Mouse (Mus musculus) lung, embryonic 15.5 days (tissue): ENCODE data around the gene Wdfy2. TPM values are rescaled to one million over a fixed set of nuclear protein-coding genes. Genes with fewer than 3 reads are reported as not detected.
A peak's percentile ranks its signal among the peaks of the same experiment; 100 is the strongest.
"Not testable (repeated sequence)": the region's sequence is repeated elsewhere in the genome, so short reads cannot be mapped to it uniquely, and the experiment has no call there.

ENCODE experiments used
- ATAC-seq: fragments of 200-750 bp; cut with Nextera tagmentation; 2 replicates; pipeline ENCODE4 v1.8.0; 2017; ENCODE audit warnings: moderate number of reproducible peaks, borderline replicate concordance; ENCODE audit not compliant: low FRiP score, low TSS enrichment; ENCODE audit errors: extremely low read depth
- H3K27ac ChIP-seq: fragments of 300-500 bp; sonication (generic); 2 replicates; pipeline ENCODE4 v1.5.1; 2015; ENCODE audit warnings: moderate library complexity, mild to moderate bottlenecking, inconsistent platforms
- H3K27me3 ChIP-seq: fragments of 300-500 bp; sonication (generic); 2 replicates; pipeline ENCODE4 v1.6.1; 2015; ENCODE audit warnings: inconsistent platforms
- H3K36me3 ChIP-seq: fragments of 300-500 bp; sonication (generic); 2 replicates; pipeline ENCODE4 v1.6.1; 2015; ENCODE audit warnings: inconsistent platforms
- H3K4me1 ChIP-seq: fragments of 300-500 bp; sonication (generic); 2 replicates; pipeline ENCODE4 v1.6.1; 2015; ENCODE audit warnings: inconsistent platforms
- H3K4me2 ChIP-seq: fragments of 300-500 bp; sonication (generic); 2 replicates; pipeline ENCODE4 v1.6.1; 2015; ENCODE audit warnings: inconsistent platforms, mild to moderate bottlenecking, moderate library complexity
- H3K4me3 ChIP-seq: fragments of 300-500 bp; sonication (generic); 2 replicates; pipeline ENCODE4 v1.5.1; 2015; ENCODE audit warnings: mild to moderate bottlenecking, inconsistent platforms
- H3K9ac ChIP-seq: fragments of 300-500 bp; sonication (generic); 2 replicates; pipeline ENCODE4 v1.6.1; 2015; ENCODE audit warnings: inconsistent platforms
- H3K9me3 ChIP-seq: fragments of 300-500 bp; sonication (generic); 2 replicates; pipeline ENCODE4 v1.6.1; 2016; ENCODE audit warnings: inconsistent platforms
- WGBS: fragments of 180-500 bp; shearing (Covaris S2); methylation state at CpG from one replicate; pipeline ENCODE4 v1.1.7; 2015; 5-methylcytosine and 5-hydroxymethylcytosine counted together
- polyA plus RNA-seq: library from polyadenylated mRNA; unstranded; fragments of >200 nt; fragmentation: Nextera tagmentation; extraction: Ambion mirVana; gene quantifications from 2 replicates; pipeline ENCODE4 v1.2.1, GENCODE M21; 2015

Wdfy2 gene
- polyA plus RNA-seq, 1 experiment from 2014 or later, result 6.2 TPM

GRCm38 (mm10) chr14:62825575-62826332, 11.7 kb upstream of the Wdfy2 start:
- Histone ChIP-seq H3K4me3 (no peak overlapping the region), H3K27ac (no peak overlapping the region), H3K27me3 (no peaks in the 10 kb centered on the region), H3K4me1 (no peaks in the 10 kb centered on the region), H3K36me3 (no peaks in the 10 kb centered on the region), H3K9ac (no peak overlapping the region), H3K9me3 (no peaks in the 10 kb centered on the region), H3K4me2 (no peak overlapping the region)
- whole genome bisulfite sequencing, result 69% methylated on average over 8 of the region's 8 CpGs
- ATAC-seq, result no peak

GRCm38 (mm10) chr14:62829291-62829690, 8.2 kb upstream of the Wdfy2 start:
- H3K9me3 ChIP-seq, result no peaks in the 10 kb centered on the region
- no peaks in the 10 kb centered on the region for H3K36me3 ChIP-seq
- ATAC-seq, result no peak
- H3K4me3 ChIP-seq, result no peak overlapping the region
- H3K4me1 ChIP-seq, result no peaks in the 10 kb centered on the region
- no peak overlapping the region for H3K9ac ChIP-seq
- 41% methylated on average over 6 of the region's 6 CpGs for WGBS
- no peaks in the 10 kb centered on the region for H3K27me3 ChIP-seq
- H3K27ac ChIP-seq, result no peak overlapping the region
- no peak overlapping the region for H3K4me2 ChIP-seq

DNA sequence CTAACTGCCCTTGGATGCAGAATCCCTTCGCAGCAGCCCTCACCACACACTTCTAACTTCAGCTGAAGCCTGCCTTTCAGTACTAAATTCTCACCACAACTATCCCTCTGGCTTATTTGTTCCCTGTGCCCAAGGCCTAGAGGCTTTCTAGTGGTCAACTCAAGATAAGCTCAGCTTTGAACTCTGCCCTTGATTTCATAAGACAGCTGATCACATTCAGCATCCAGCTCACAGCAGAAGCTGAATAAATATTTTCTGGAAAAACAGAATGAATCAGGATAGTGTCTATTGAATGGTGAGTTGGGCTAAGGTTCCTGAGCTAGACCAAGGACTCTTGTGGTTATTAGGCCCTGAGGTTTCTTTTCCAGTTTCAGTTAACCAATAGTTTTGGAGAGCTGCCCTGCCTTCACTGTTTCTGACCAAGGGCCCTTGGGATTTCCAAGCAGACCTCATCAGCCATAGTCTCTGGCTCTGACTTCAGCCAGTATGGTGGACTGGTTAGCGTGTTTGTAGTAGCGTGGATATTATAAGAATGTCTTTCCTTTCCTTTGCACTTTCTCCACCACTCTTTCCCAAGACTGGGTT, 5.7 kb upstream of the Wdfy2 start:
- H3K27ac ChIP-seq, result no peak overlapping the region
- H3K27me3 ChIP-seq, result no peaks in the 10 kb centered on the region
- H3K9ac ChIP-seq, result no peak overlapping the region
- H3K9me3 ChIP-seq, result no peaks in the 10 kb centered on the region
- no peaks in the 10 kb centered on the region for H3K36me3 ChIP-seq
- H3K4me3 ChIP-seq, result no peak overlapping the region
- no peaks in the 10 kb centered on the region for H3K4me1 ChIP-seq
- 92% methylated on average over 3 of the region's 3 CpGs for WGBS
- ATAC-seq, result no peak
- H3K4me2 ChIP-seq, result no peak overlapping the region

GRCm38 (mm10) chr14:62833036-62833435, 4.4 kb upstream of the Wdfy2 start:
- H3K9me3 ChIP-seq, result no peaks in the 10 kb centered on the region
- ATAC-seq, result no peak
- 56% methylated on average over 7 of the region's 7 CpGs for WGBS

DNA sequence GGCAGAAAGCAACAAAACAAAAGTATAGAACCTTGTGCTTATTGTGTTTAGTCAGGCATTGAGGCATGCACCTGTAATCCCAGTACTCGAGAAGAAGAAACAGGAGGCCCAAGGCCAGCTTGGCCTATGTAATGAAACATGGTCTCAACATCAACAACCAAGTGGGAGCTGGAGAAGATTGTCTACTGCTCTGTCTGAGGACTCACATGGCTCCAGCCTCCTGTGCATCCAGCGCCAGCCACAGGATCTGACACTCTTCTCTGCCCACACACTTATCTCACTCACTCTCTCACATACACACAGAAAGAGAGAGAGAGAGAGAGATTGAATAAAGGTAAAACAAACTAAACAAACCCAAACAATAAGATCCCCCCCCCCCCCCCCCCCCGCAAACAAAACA, 3.9 kb upstream of the Wdfy2 start:
- Histone ChIP-seq H3K9ac (no peak overlapping the region), H3K4me3 (no peak overlapping the region), H3K27me3 (no peaks in the 10 kb centered on the region), H3K4me1 (peaks cover 3% of the 10 kb centered on the region), H3K27ac (no peak overlapping the region), H3K9me3 (no peaks in the 10 kb centered on the region), H3K4me2 (no peak overlapping the region), H3K36me3 (no peaks in the 10 kb centered on the region)
- ATAC-seq, result no peak
- 62% methylated on average over 2 of the region's 3 CpGs for WGBS

More at GRCm38 (mm10) chr14:62833036-62833435, 4.4 kb upstream of the Wdfy2 start:
- Histone ChIP-seq H3K27me3 (no peaks in the 10 kb centered on the region), H3K36me3 (no peaks in the 10 kb centered on the region), H3K9ac (no peak overlapping the region), H3K27ac (no peak overlapping the region), H3K4me1 (no peaks in the 10 kb centered on the region; the same call in 1 of the 2 replicates), H3K4me2 (no peak overlapping the region), H3K4me3 (no peak overlapping the region)

DNA sequence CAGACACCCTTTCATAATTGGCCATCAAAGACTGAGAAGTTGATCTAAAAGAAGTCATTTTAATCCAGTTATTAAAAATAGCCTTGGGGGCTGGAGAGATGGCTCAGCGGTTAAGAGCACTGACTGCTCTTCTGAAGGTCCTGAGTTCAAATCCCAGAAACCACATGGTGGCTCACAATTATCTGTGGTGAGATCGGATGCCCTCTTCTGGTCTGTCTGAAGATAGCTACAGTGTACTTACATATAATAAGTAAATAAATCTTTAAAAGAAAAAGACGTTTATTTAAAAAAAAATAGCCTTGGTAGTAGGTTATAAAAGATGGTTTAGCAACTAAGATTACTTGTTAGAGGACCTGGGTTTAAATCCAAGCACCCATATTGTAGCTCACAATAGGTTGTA, 1.7 kb upstream of the Wdfy2 start:
- peaks cover 11% of the 10 kb centered on the region for H3K4me1 ChIP-seq
- H3K9ac ChIP-seq, H3K27me3 ChIP-seq, ATAC-seq, H3K36me3 ChIP-seq, H3K27ac ChIP-seq, H3K4me2 ChIP-seq, H3K9me3 ChIP-seq, H3K4me3 ChIP-seq: not testable (repeated sequence)
- 72% methylated on average over 3 of the region's 3 CpGs for WGBS

GRCm38 (mm10) chr14:62836926-62837640, 395 bp upstream of the Wdfy2 start:
- under 1% methylated on average over 37 of the region's 37 CpGs for WGBS
- Histone ChIP-seq H3K9me3 (no peaks in the 10 kb centered on the region), H3K9ac (peak overlapping the region; percentile 17), H3K27ac (peak overlapping the region; percentile 34), H3K4me3 (peak overlapping the region; percentile 87), H3K4me2 (peak overlapping the region; percentile 58), H3K36me3 (no peaks in the 10 kb centered on the region), H3K4me1 (peaks cover 11% of the 10 kb centered on the region), H3K27me3 (no peaks in the 10 kb centered on the region)
- ATAC-seq, result peak; percentile 96

DNA sequence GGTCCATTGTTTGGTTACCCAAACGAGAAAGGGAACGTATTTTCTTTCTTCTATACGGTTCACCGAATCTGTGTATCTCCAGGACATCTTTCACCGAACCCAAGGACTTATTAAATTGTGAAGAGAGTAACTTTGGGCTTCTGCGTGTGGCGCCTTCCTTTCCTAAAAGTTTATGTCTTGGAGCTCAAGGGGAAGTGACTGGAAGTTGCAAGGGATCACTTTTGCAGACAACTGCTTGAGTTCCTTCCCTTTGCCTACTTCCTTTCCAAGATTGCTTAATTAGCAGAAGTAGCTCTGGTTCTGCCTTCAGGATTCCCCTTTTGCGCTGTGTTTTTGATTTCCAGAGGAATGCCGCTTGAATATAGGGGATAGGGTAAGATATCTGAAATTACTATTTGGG, 858 bp downstream of the Wdfy2 start:
- peaks cover 11% of the 10 kb centered on the region for H3K4me1 ChIP-seq
- no peaks in the 10 kb centered on the region for H3K9me3 ChIP-seq
- peak overlapping the region; percentile 75 for H3K27ac ChIP-seq
- H3K27me3 ChIP-seq, result no peaks in the 10 kb centered on the region
- peak overlapping the region; percentile 82 for H3K9ac ChIP-seq
- 8% methylated on average over 9 of the region's 9 CpGs for WGBS
- no peaks in the 10 kb centered on the region for H3K36me3 ChIP-seq
- H3K4me3 ChIP-seq, result peak overlapping the region; percentile 87
- no peak for ATAC-seq
- peak overlapping the region; percentile 84 for H3K4me2 ChIP-seq

DNA sequence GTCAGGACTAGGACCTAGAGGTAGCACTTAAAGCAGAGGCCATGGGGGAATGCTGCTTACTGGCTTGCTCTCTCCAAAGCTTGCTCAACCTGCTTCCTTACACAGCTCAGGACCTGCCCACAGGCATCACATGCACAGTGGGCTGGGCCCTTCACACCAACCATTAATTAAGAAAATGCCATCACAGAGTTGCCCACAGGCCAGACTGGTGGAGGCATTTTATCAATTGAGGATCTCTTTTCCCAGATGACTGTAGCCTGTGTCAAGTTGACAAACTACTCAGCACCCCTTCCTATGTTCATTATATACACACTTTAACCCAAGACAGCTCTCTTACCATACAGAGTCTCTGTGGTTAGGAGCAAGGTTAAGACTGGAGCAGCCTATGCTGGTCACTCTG, 4.2 kb downstream of the Wdfy2 start:
- no peak overlapping the region for H3K27ac ChIP-seq
- no peaks in the 10 kb centered on the region for H3K9me3 ChIP-seq
- ATAC-seq, result no peak
- H3K4me1 ChIP-seq, result peaks cover 32% of the 10 kb centered on the region
- no peak overlapping the region for H3K4me2 ChIP-seq
- no peaks in the 10 kb centered on the region for H3K36me3 ChIP-seq
- H3K9ac ChIP-seq, result no peak overlapping the region
- H3K4me3 ChIP-seq, result no peak overlapping the region
- H3K27me3 ChIP-seq, result no peaks in the 10 kb centered on the region

DNA sequence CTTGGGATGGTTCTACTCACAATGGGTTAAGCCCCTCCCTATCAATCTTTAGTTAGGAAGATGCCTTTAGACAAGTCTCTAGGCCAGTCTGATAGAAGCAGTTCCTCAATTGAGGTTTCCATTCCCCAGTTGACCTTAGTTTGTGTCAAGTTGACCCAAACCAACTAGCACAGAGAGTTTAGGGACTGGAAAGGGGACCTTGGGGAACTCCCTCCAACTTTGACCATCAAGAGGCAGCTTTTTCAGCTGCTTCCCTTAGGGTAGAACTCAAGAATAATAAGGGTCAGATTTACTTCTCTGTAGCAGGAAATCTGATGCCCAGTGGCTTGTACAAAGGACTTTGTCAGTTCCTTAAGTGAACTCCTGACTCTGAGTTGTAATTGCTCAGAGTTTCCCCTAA, 5.0 kb downstream of the Wdfy2 start:
- Histone ChIP-seq H3K27me3 (no peaks in the 10 kb centered on the region), H3K36me3 (no peaks in the 10 kb centered on the region), H3K4me2 (no peak overlapping the region), H3K9me3 (no peaks in the 10 kb centered on the region), H3K9ac (no peak overlapping the region), H3K4me1 (peaks cover 32% of the 10 kb centered on the region), H3K27ac (no peak overlapping the region), H3K4me3 (no peak overlapping the region)
- no peak for ATAC-seq

DNA sequence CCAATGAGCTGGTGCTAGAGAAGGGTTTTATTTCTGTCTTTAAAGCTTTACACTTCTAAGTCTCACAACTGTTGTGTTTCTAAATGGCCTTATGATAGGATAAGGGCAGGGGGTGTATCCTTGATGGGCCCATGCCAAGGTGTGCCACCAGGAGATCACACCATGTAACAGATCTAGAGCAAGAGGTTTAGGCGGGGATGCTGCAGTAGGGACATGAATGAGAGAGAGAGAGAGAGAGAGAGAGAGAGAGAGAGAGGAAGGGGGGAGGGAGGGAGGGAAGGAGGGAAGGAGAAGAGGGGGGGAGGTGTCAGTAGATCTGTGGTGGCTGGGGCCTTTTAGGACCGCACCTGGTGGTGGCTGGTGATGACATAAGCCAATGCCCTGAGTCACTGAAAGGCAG, 5.5 kb downstream of the Wdfy2 start:
- no peaks in the 10 kb centered on the region for H3K27me3 ChIP-seq
- H3K4me2 ChIP-seq, result no peak overlapping the region
- ATAC-seq, result no peak
- WGBS, result 72% methylated on average over 2 of the region's 2 CpGs
- no peaks in the 10 kb centered on the region for H3K36me3 ChIP-seq
- no peak overlapping the region for H3K4me3 ChIP-seq
- peaks cover 32% of the 10 kb centered on the region for H3K4me1 ChIP-seq
- no peak overlapping the region for H3K27ac ChIP-seq
- no peak overlapping the region for H3K9ac ChIP-seq
- no peaks in the 10 kb centered on the region for H3K9me3 ChIP-seq

- no peaks in the 10 kb centered on the region for H3K36me3 ChIP-seq
- H3K27ac ChIP-seq, result peak overlapping the region; percentile 57
- H3K9me3 ChIP-seq, result no peaks in the 10 kb centered on the region
- H3K4me1 ChIP-seq, result peaks cover 29% of the 10 kb centered on the region
- no peak for ATAC-seq
- H3K27me3 ChIP-seq, result no peaks in the 10 kb centered on the region
- H3K4me2 ChIP-seq, result no peak overlapping the region; the same call in 1 of the 2 replicates
- 48% methylated on average over 8 of the region's 8 CpGs for WGBS
- H3K4me3 ChIP-seq, result no peak overlapping the region
- H3K9ac ChIP-seq, result no peak overlapping the region
These were observed 6.7 kb downstream of the Wdfy2 start for GRCm38 (mm10) chr14:62844226-62844625.
